Mouse (Mus musculus): ENCODE measurements around the gene 0610030E20Rik.

0610030E20Rik gene

GRCm38 (mm10) chr6:72348411-72348810, 1.3 kb downstream of the 0610030E20Rik start:
- in situ Hi-C loops (cut with MboI), result no loop called here

GRCm38 (mm10) chr6:72350214-72350613, 3.1 kb downstream of the 0610030E20Rik start:
- in situ Hi-C loops (cut with MboI), result no loop called here

- in situ Hi-C loops (cut with MboI), result no loop called here
These were observed 5.7 kb downstream of the 0610030E20Rik start for GRCm38 (mm10) chr6:72352636-72353405.

GRCm38 (mm10) chr6:72354025-72354424, 6.9 kb downstream of the 0610030E20Rik start:
- in situ Hi-C loops (cut with MboI), result no loop called here

- in situ Hi-C loops (cut with MboI), result no loop called here
These were observed 8.2 kb downstream of the 0610030E20Rik start, which contains the start of gene Tmem150a for GRCm38 (mm10) chr6:72355066-72355911. TSS of gene Tmem150a (plus strand) at chr6:72355447.

- in situ Hi-C loops (cut with MboI), result no loop called here
These were observed 8.9 kb downstream of the 0610030E20Rik start for GRCm38 (mm10) chr6:72356001-72356532.

- in situ Hi-C loops (cut with MboI), result no loop called here
These were observed 10.3 kb downstream of the 0610030E20Rik start for GRCm38 (mm10) chr6:72357164-72358079.

- in situ Hi-C loops (cut with MboI), result no loop called here
These were observed 11.1 kb downstream of the 0610030E20Rik start for GRCm38 (mm10) chr6:72358086-72358764.

- in situ Hi-C loops (cut with MboI), result no loop called here
These were observed 12.2 kb downstream of the 0610030E20Rik start for GRCm38 (mm10) chr6:72359343-72359742.

GRCm38 (mm10) chr6:72359891-72360598, 12.9 kb downstream of the 0610030E20Rik start:
- in situ Hi-C loops (cut with MboI), result no loop called here

- in situ Hi-C loops (cut with MboI), result no loop called here
These were observed 13.4 kb downstream of the 0610030E20Rik start for GRCm38 (mm10) chr6:72360599-72360935.

GRCm38 (mm10) chr6:72361121-72361551, 14.0 kb downstream of the 0610030E20Rik start:
- in situ Hi-C loops (cut with MboI), result no loop called here

GRCm38 (mm10) chr6:72362132-72363028, 15.3 kb downstream of the 0610030E20Rik start:
- in situ Hi-C loops (cut with MboI), result no loop called here

GRCm38 (mm10) chr6:72364009-72364408, 16.9 kb downstream of the 0610030E20Rik start:
- in situ Hi-C loops (cut with MboI), result no loop called here

- in situ Hi-C loops (cut with MboI), result no loop called here
These were observed 17.9 kb downstream of the 0610030E20Rik start for GRCm38 (mm10) chr6:72364985-72365384.

GRCm38 (mm10) chr6:72366304-72366703, 19.2 kb downstream of the 0610030E20Rik start:
- in situ Hi-C loops (cut with MboI), result no loop called here

GRCm38 (mm10) chr6:72366844-72367443, 19.8 kb downstream of the 0610030E20Rik start, which contains the start of gene Rnf181:
TSS of gene Rnf181 (minus strand) at chr6:72366956.
- in situ Hi-C loops (cut with MboI), result no loop called here

GRCm38 (mm10) chr6:72367460-72367974, 20.4 kb downstream of the 0610030E20Rik start:
- in situ Hi-C loops (cut with MboI), result no loop called here
